Mouse (Mus musculus) heart, adult 11 months (tissue): ENCODE measurements at regions not wholly inside any gene's neighbourhood (a gene's known extent, or its start where the extent isn't known, plus 50 kb on each side); places are given as distances from the start of the nearest gene placed in this dataset.

Source experiments
- DNase-seq: peaks from one replicate; pipeline ENCODE4 v3.0.0; 2022

DNA sequence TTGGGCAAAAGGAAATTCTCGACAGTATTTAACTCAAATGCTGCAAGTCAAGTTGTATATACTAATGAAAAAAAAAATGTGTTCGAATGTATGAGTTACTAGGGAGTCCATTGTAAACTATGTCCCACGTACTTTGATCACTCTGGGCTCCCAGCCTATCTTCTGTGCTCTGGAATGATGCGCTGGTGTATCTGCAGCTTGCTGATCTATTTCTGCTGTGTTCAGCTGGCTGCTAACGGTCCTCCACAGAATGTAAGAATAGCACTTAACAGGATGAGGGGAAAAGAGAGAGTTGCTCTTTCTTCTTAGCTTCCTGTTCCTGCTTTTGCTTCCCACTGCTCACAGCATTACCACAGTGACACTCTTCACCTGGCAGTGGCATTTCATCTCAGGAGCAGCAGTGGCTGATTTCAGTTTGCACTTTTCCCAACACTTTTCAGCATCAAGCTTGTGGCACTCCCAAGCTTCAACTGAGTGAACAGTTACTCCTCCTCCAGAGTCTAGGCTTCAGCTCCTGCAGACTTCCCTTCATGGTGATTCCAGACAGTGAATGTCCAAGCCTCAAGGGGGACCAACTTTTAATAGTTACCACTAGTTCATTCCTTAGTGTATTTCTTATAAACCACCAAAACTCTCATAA lies 425.9 kb downstream of the Arap2 start:
- peak; percentile 62 for DNase-seq

DNA sequence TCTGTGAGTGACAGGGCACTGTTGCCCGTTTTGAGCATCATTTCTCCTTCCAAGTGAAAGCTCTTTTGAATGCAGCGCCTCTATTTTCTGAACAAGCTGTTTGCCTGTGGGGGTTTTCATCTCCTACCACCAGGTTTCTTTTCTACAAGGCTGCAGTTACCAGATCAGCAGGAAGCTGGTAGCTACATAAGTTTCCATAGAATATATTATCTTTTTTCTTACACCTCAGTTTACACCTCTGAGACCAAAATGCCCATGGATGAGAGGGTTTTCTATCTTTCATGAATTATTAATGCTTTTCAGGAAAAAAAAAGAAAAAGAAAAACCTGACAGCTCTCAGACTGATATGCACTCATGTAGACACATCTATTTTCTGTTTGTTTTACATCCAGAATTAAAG lies 445.3 kb downstream of the Arap2 start:
- no peak for DNase-seq

DNA sequence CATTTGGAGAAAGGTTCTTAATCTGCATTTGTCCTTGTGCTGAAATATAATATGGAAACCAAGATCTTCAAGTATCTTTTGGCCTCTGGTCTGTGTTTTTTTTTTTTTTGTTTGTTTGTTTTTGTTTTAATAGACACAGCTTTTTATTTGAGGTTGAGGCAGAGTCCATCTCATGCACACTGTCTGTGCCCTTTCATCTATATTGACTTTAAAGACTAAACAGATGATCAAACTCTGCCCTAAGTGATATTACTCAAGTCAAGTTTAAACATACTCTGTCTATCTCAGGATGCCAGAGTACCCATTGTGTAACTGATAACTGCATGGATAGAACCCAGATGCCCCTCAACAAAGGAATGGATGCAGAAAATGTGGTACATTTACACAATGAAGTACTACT lies 460.4 kb downstream of the Arap2 start:
- DNase-seq = no peak

DNA sequence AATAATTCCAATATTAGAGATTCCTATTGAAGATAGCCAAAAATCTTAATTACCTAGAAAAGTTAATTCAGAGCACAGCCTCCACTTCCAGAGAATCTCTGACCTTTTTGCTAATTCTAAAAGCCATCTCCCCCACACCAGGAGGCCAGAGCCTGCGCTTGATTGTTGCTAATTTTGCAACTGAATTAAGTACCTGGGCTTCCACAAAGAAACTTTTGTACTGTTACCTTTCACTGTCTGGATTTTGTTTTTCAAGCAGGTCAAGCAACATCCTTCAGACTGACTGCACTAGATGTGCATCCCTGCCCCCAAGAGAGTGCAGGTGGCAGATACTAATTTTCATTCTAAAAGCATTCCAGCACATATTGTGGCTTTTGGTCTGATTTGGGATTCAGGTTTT lies 469.1 kb downstream of the Arap2 start:
- no peak for DNase-seq
